ENCODE assay signal across 7 mouse cellular contexts in the genomic region with DNA sequence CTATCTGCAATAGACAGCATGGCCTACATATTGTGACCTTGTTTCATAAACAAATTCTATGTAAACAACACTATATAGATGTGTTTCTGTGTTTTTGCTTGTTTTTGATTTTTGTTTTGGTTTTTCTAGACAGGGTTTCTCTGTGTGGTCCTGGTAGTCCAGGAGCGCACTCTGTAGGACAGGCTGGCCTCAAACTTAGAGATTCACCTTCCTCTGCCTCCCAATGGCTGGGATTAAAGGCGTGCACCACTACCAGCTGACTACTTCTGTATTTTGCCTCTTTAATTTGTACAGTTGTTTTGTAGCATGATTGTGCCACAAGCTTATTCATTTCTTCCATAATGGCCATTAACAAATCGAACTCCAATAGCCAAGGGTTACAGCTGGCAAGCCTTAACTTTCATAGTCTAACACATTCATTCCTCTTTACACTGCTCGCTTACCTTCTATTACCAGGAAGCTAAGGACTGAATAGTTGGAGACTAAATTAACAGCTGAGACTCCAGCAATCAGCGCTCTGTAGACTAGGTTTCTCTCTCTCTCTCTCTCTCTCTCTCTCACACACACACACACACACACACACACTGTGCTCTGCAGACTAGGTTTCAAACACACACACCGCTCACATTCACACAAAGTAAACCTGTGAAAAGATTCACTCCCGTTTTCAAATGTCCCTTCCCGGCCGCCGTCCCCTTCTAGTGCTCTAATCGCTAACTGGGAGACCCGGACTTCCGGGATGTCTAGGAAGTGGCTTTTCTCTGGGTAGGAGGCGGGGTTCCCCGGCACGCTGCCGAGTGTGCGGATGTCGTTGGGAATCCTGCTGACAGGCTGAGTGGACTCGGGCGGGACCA. TPM values are rescaled to one million over a fixed set of nuclear protein-coding genes. Genes with fewer than 3 reads are reported as not detected.
DNase-seq lines count a peak whose midpoint lies in the region; ATAC-seq lines count a peak whose summit lies in the region.

A gene (plus strand): TSS at position 753 of the 854 bp plus-strand sequence.

- peak within 1 kb of the TSS; percentile 86 for H3K9ac ChIP-seq in intestine, embryonic 16.5 days (ENCODE audit: low read depth, low read length)
- H3K9ac ChIP-seq in midbrain, embryonic 11.5 days (ENCODE audit: low read length) = peak within 1 kb of the TSS; percentile 80

- 4% methylated on average over 21 of the region's 21 CpGs for WGBS in intestine, embryonic 16.5 days
- WGBS in midbrain, embryonic 11.5 days = 4% methylated on average over 21 of the region's 21 CpGs

- ATAC-seq in intestine, embryonic 16.5 days = peak; percentile 96
- ATAC-seq in midbrain, embryonic 11.5 days (ENCODE audit: low FRiP score) = peak; percentile 92

- H3K4me1 ChIP-seq in intestine, embryonic 16.5 days (ENCODE audit: control insufficient read depth, insufficient read depth, low read length) = peaks cover 12% of the 10 kb centered on the region
- peaks cover 11% of the 10 kb centered on the region for H3K4me1 ChIP-seq in midbrain, embryonic 11.5 days (ENCODE audit: control insufficient read depth, insufficient read depth, low read length)

- H3K9me3 ChIP-seq in intestine, embryonic 16.5 days (ENCODE audit: control insufficient read depth, low read length) = no peaks in the 10 kb centered on the region
- H3K9me3 ChIP-seq in midbrain, embryonic 11.5 days (ENCODE audit: control insufficient read depth, low read length) = peaks cover 1% of the 10 kb centered on the region; the same call in 1 of the 2 replicates

- H3K27ac ChIP-seq in intestine, embryonic 16.5 days (ENCODE audit: low read length) = peak within 1 kb of the TSS; percentile 65
- H3K27ac ChIP-seq in midbrain, embryonic 11.5 days (ENCODE audit: low read depth, low read length) = no peak within 1 kb of the TSS

- H3K4me2 ChIP-seq in intestine, embryonic 16.5 days (ENCODE audit: low read depth, low read length) = peak within 1 kb of the TSS; percentile 84
- H3K4me2 ChIP-seq in midbrain, embryonic 11.5 days = peak within 1 kb of the TSS; percentile 88

- peak within 1 kb of the TSS; percentile 79 for H3K4me3 ChIP-seq in intestine, embryonic 16.5 days (ENCODE audit: low read length)
- H3K4me3 ChIP-seq in midbrain, embryonic 11.5 days (ENCODE audit: low read depth, low read length) = peak within 1 kb of the TSS; percentile 89

- H3K36me3 ChIP-seq in intestine, embryonic 16.5 days (ENCODE audit: control insufficient read depth, insufficient read depth, low read length) = peaks cover 12% of the 10 kb centered on the region
- peaks cover 13% of the 10 kb centered on the region for H3K36me3 ChIP-seq in midbrain, embryonic 11.5 days (ENCODE audit: control insufficient read depth, insufficient read depth, low read length)

- intact Hi-C loops in left cerebral cortex, postnatal 36 days (cut with DNase I) = no loop called here

- no peaks in the 10 kb centered on the region for H3K27me3 ChIP-seq in intestine, embryonic 16.5 days (replicated peaks; ENCODE audit: control insufficient read depth, insufficient read depth, low read length)
- no peaks in the 10 kb centered on the region for H3K27me3 ChIP-seq in midbrain, embryonic 11.5 days (ENCODE audit: control insufficient read depth, insufficient read depth, low read length)

- peak; percentile 96 for DNase-seq in adrenal gland, adult 2 months
- peak; percentile 83 for DNase-seq in embryo, embryonic 11.5 days (ENCODE audit: low read depth, low spot score)
- DNase-seq in gastrocnemius, postnatal 4 days (ENCODE audit: low spot score in 2 of 2) = peak; percentile 95 to 99
- peak; percentile 94 to 97 for DNase-seq in left cerebral cortex, postnatal 36 days (ENCODE audit: low spot score in 2 of 2)
- DNase-seq in midbrain, embryonic 11.5 days (ENCODE audit: low spot score, missing footprints) = peak; percentile 99
- peak; percentile 82 for DNase-seq in skeletal muscle tissue, adult 2 months (ENCODE audit: low read depth, low spot score)

RNA-seq across cellular contexts. Expression of the gene that starts here (rescaled TPM):
- total RNA-seq in adrenal gland, adult 2 months (2021) = 10 to 100 TPM; 20.4 to 20.6 TPM
- polyA plus RNA-seq in adrenal gland, adult 2 months (2012; rRNA removed) = 8.4 and 9.3 TPM in 2 replicates
- 1 to 10 TPM; 7.9 to 8.1 TPM for total RNA-seq in gastrocnemius, postnatal 4 days (2021)
- polyA plus RNA-seq in intestine, embryonic 16.5 days (2015; fragmentation: Nextera tagmentation; extraction: Ambion mirVana) = 15.9 and 16.1 TPM in 2 replicates
- 10 to 100 TPM; 19.0 to 25.3 TPM for total RNA-seq in left cerebral cortex, postnatal 36 days (2021)
- polyA plus RNA-seq in midbrain, embryonic 11.5 days (2014; fragmentation: Nextera tagmentation; extraction: Ambion mirVana) = 12.6 and 14.3 TPM in 2 replicates
